Mouse (Mus musculus): ENCODE results near the gene Gpbar1. TPM values are rescaled to one million over a fixed set of nuclear protein-coding genes. Genes with fewer than 3 reads are reported as not detected.

Gpbar1 gene
- total RNA-seq, 1 experiment: 0.45 TPM

- no peak overlapping the region for H3K9ac ChIP-seq (ENCODE audit: insufficient read depth, low read depth, low read length, poor library complexity, severe bottlenecking)
- in situ Hi-C loops (cut with MboI; ENCODE audit: low sequenced_read_pairs in 2 of 2, unreplicated experiment in 2 of 2): no loop called here
- H3K9me3 ChIP-seq (ENCODE audit: control insufficient read depth, insufficient read depth, low read depth, low read length): no peaks in the 10 kb centered on the region
- H3K27ac ChIP-seq (ENCODE audit: insufficient read depth, low read depth, low read length, poor library complexity, severe bottlenecking): no peak overlapping the region
- no peak overlapping the region for H3K4me3 ChIP-seq (ENCODE audit: insufficient read depth in 1 of 2, low read depth in 1 of 2, low read length in 2 of 2, poor library complexity in 1 of 2, severe bottlenecking in 1 of 2)
- peaks cover 0 to 6% of the 10 kb centered on the region in 2 experiments; a peak in 1 of 4 replicates for H3K4me1 ChIP-seq (ENCODE audit: control insufficient read depth in 2 of 2, insufficient read depth in 2 of 2, low read length in 2 of 2, poor library complexity in 1 of 2)
- no peak for DNase-seq (ENCODE audit: low read depth, low spot score)
- TF ChIP-seq ZNF384 (IDR thresholded peaks at IDR 0.05; ENCODE audit: low read depth, low read length) (no peak), HCFC1 (IDR thresholded peaks at IDR 0.05; ENCODE audit: borderline replicate concordance, insufficient read depth, low read length) (no peak), MAFK (IDR thresholded peaks at IDR 0.05; ENCODE audit: insufficient read depth, low read depth, low read length) (no peak), CHD2 (IDR thresholded peaks at IDR 0.05; ENCODE audit: low read depth, low read length) (no peak), ZC3H11A (IDR thresholded peaks at IDR 0.05; ENCODE audit: borderline replicate concordance, low read depth, low read length) (no peak)
- peaks cover 35% of the 10 kb centered on the region for H3K36me3 ChIP-seq (ENCODE audit: control insufficient read depth, insufficient read depth, low read length, poor library complexity, severe bottlenecking)
Observed at GRCm38 (mm10) chr1:74277883-74278537, 340 bp upstream of the Gpbar1 start.

- TF ChIP-seq ZNF384 (IDR thresholded peaks at IDR 0.05; ENCODE audit: low read depth, low read length): no peak
- no peak for TF ChIP-seq MAFK (IDR thresholded peaks at IDR 0.05; ENCODE audit: insufficient read depth, low read depth, low read length)
- no peak for TF ChIP-seq HCFC1 (IDR thresholded peaks at IDR 0.05; ENCODE audit: borderline replicate concordance, insufficient read depth, low read length)
- no peak for TF ChIP-seq ZC3H11A (IDR thresholded peaks at IDR 0.05; ENCODE audit: borderline replicate concordance, low read depth, low read length)
- TF ChIP-seq CHD2 (IDR thresholded peaks at IDR 0.05; ENCODE audit: low read depth, low read length): no peak
- Histone ChIP-seq H3K9ac (ENCODE audit: insufficient read depth, low read depth, low read length, poor library complexity, severe bottlenecking) (no peak overlapping the region), H3K27ac (ENCODE audit: insufficient read depth, low read depth, low read length, poor library complexity, severe bottlenecking) (no peak overlapping the region), H3K4me3 (ENCODE audit: insufficient read depth in 1 of 2, low read depth in 1 of 2, low read length in 2 of 2, poor library complexity in 1 of 2, severe bottlenecking in 1 of 2) (no peak overlapping the region), H3K9me3 (ENCODE audit: control insufficient read depth, insufficient read depth, low read depth, low read length) (no peaks in the 10 kb centered on the region), H3K36me3 (ENCODE audit: control insufficient read depth, insufficient read depth, low read length, poor library complexity, severe bottlenecking) (peaks cover 38% of the 10 kb centered on the region), H3K4me1 (ENCODE audit: control insufficient read depth in 2 of 2, insufficient read depth in 2 of 2, low read length in 2 of 2, poor library complexity in 1 of 2) (peaks cover 0 to 7% of the 10 kb centered on the region in 2 experiments; a peak in 1 of 4 replicates)
- no peak for DNase-seq (ENCODE audit: low read depth, low spot score)
- in situ Hi-C loops (cut with MboI; ENCODE audit: low sequenced_read_pairs in 2 of 2, unreplicated experiment in 2 of 2): no loop called here
Observed at GRCm38 (mm10) chr1:74278988-74279387, 638 bp downstream of the Gpbar1 start.

- H3K27ac ChIP-seq (ENCODE audit: insufficient read depth, low read depth, low read length, poor library complexity, severe bottlenecking): no peak overlapping the region
- no peak for TF ChIP-seq MAFK (IDR thresholded peaks at IDR 0.05; ENCODE audit: insufficient read depth, low read depth, low read length)
- no peak for TF ChIP-seq ZNF384 (IDR thresholded peaks at IDR 0.05; ENCODE audit: low read depth, low read length)
- no peaks in the 10 kb centered on the region for H3K9me3 ChIP-seq (ENCODE audit: control insufficient read depth, insufficient read depth, low read depth, low read length)
- peaks cover 38% of the 10 kb centered on the region for H3K36me3 ChIP-seq (ENCODE audit: control insufficient read depth, insufficient read depth, low read length, poor library complexity, severe bottlenecking)
- DNase-seq (ENCODE audit: low read depth, low spot score): no peak
- no peak overlapping the region for H3K4me3 ChIP-seq (ENCODE audit: insufficient read depth in 1 of 2, low read depth in 1 of 2, low read length in 2 of 2, poor library complexity in 1 of 2, severe bottlenecking in 1 of 2)
- in situ Hi-C loops (cut with MboI; ENCODE audit: low sequenced_read_pairs in 2 of 2, unreplicated experiment in 2 of 2): no loop called here
- no peak overlapping the region for H3K9ac ChIP-seq (ENCODE audit: insufficient read depth, low read depth, low read length, poor library complexity, severe bottlenecking)
- peaks cover 0 to 7% of the 10 kb centered on the region in 2 experiments; a peak in 1 of 4 replicates for H3K4me1 ChIP-seq (ENCODE audit: control insufficient read depth in 2 of 2, insufficient read depth in 2 of 2, low read length in 2 of 2, poor library complexity in 1 of 2)
Observed at GRCm38 (mm10) chr1:74280591-74281325, 2.4 kb downstream of the Gpbar1 start.

DNA sequence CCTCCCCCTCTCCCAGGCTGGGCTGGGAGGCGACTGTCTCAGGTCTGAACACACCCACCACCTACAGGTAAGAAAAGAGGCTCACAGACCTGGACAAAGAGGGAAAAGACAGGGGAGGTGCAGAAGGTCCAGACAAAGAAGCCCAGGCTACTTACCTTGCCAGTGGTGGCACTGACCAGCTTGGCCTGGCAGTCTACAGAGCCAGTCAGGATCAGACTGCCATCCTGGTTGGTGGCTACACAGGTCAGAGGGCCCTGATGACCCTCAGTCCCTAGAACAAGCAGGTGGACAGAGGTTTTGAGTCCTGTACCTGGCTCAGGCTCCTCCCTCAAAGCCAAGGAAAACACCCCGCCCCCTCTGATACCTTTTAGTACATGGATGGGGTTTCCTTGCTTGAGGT, 3.0 kb downstream of the Gpbar1 start:
- H3K36me3 ChIP-seq (ENCODE audit: control insufficient read depth, insufficient read depth, low read length, poor library complexity, severe bottlenecking): peaks cover 38% of the 10 kb centered on the region
- TF ChIP-seq CHD2 (IDR thresholded peaks at IDR 0.05; ENCODE audit: low read depth, low read length) (no peak), HCFC1 (IDR thresholded peaks at IDR 0.05; ENCODE audit: borderline replicate concordance, insufficient read depth, low read length) (no peak), ZC3H11A (IDR thresholded peaks at IDR 0.05; ENCODE audit: borderline replicate concordance, low read depth, low read length) (no peak), ZNF384 (IDR thresholded peaks at IDR 0.05; ENCODE audit: low read depth, low read length) (no peak), MAFK (IDR thresholded peaks at IDR 0.05; ENCODE audit: insufficient read depth, low read depth, low read length) (no peak)
- in situ Hi-C loops (cut with MboI; ENCODE audit: low sequenced_read_pairs in 2 of 2, unreplicated experiment in 2 of 2): no loop called here
- no peak for DNase-seq (ENCODE audit: low read depth, low spot score)
- no peak overlapping the region for H3K27ac ChIP-seq (ENCODE audit: insufficient read depth, low read depth, low read length, poor library complexity, severe bottlenecking)
- H3K4me3 ChIP-seq (ENCODE audit: insufficient read depth in 1 of 2, low read depth in 1 of 2, low read length in 2 of 2, poor library complexity in 1 of 2, severe bottlenecking in 1 of 2): no peak overlapping the region
- H3K4me1 ChIP-seq (ENCODE audit: control insufficient read depth in 2 of 2, insufficient read depth in 2 of 2, low read length in 2 of 2, poor library complexity in 1 of 2): peaks cover 0 to 7% of the 10 kb centered on the region in 2 experiments; a peak in 1 of 4 replicates
- no peak overlapping the region for H3K9ac ChIP-seq (ENCODE audit: insufficient read depth, low read depth, low read length, poor library complexity, severe bottlenecking)
- no peaks in the 10 kb centered on the region for H3K9me3 ChIP-seq (ENCODE audit: control insufficient read depth, insufficient read depth, low read depth, low read length)

All from ES-E14 (cell line).